Mouse (Mus musculus) adrenal gland, postnatal 36 days (tissue): Measurements from ENCODE around the gene Megf11. TPM values are rescaled to one million over a fixed set of nuclear protein-coding genes. Genes with fewer than 3 reads are reported as not detected.

Source experiments
- DNase-seq, 2 experiments: peaks; one replicate each; pipeline ENCODE4 v3.0.0; 2021; ENCODE audit warnings: mixed read lengths in 1 of 2
- total RNA-seq, 2 experiments: library from RNA; stranded (reverse); gene quantifications; 2 replicates each; pipeline ENCODE4 v1.2.3; 2021

Megf11 gene
- total RNA-seq, 2 experiments from 2014 or later: 0.36 to 0.79 TPM

- DNase-seq: no peak
These were observed 135.4 kb downstream of the Megf11 start for GRCm38 (mm10) chr9:64520747-64521283.

GRCm38 (mm10) chr9:64523264-64524045 lies 138.0 kb downstream of the Megf11 start:
- no peak for DNase-seq

GRCm38 (mm10) chr9:64528061-64528460 lies 142.6 kb downstream of the Megf11 start:
- DNase-seq: peak in 1 of 2 experiments; percentile 14

- DNase-seq: peak; percentile 20 to 35
These were observed 143.2 kb downstream of the Megf11 start for GRCm38 (mm10) chr9:64528595-64528994.

- DNase-seq: no peak
These were observed 146.5 kb downstream of the Megf11 start for GRCm38 (mm10) chr9:64531935-64532334.

- DNase-seq: no peak
These were observed 147.4 kb downstream of the Megf11 start for GRCm38 (mm10) chr9:64532711-64533242.

- no peak for DNase-seq
These were observed 148.2 kb downstream of the Megf11 start for GRCm38 (mm10) chr9:64533488-64534119.

- no peak for DNase-seq
These were observed 148.9 kb downstream of the Megf11 start for GRCm38 (mm10) chr9:64534313-64534712.

- DNase-seq: no peak
These were observed 149.6 kb downstream of the Megf11 start for GRCm38 (mm10) chr9:64534856-64535539.

- DNase-seq: peak; percentile 40 to 48
These were observed 152.4 kb downstream of the Megf11 start for GRCm38 (mm10) chr9:64537821-64538220.

- no peak for DNase-seq
These were observed 156.8 kb downstream of the Megf11 start for GRCm38 (mm10) chr9:64542246-64542645.

GRCm38 (mm10) chr9:64543125-64543524 lies 157.7 kb downstream of the Megf11 start:
- no peak for DNase-seq

GRCm38 (mm10) chr9:64546344-64546991 lies 161.0 kb downstream of the Megf11 start:
- peak in 1 of 2 experiments; percentile 8 for DNase-seq

GRCm38 (mm10) chr9:64548332-64548731 lies 162.9 kb downstream of the Megf11 start:
- no peak for DNase-seq

GRCm38 (mm10) chr9:64551307-64551706 lies 165.9 kb downstream of the Megf11 start:
- DNase-seq: no peak

GRCm38 (mm10) chr9:64552046-64552445 lies 166.6 kb downstream of the Megf11 start:
- no peak for DNase-seq

GRCm38 (mm10) chr9:64553441-64553840 lies 168.0 kb downstream of the Megf11 start:
- peak; percentile 26 to 49 for DNase-seq

GRCm38 (mm10) chr9:64555620-64556019 lies 170.2 kb downstream of the Megf11 start:
- no peak for DNase-seq

- no peak for DNase-seq
These were observed 171.8 kb downstream of the Megf11 start for GRCm38 (mm10) chr9:64557110-64557745.

- DNase-seq: no peak
These were observed 172.6 kb downstream of the Megf11 start for GRCm38 (mm10) chr9:64557846-64558530.

GRCm38 (mm10) chr9:64564315-64564767 lies 178.9 kb downstream of the Megf11 start:
- DNase-seq: peak in 1 of 2 experiments; percentile 41
